Mouse (Mus musculus) olfactory bulb, adult 2 months (tissue): ENCODE results near the gene Eif4a2. TPM values are rescaled to one million over a fixed set of nuclear protein-coding genes. Genes with fewer than 3 reads are reported as not detected.
A peak's percentile ranks its signal among the peaks of the same experiment; 100 is the strongest.

Source experiments
- H3K27ac ChIP-seq: fragments of 200-500 bp; 2 replicates; pipeline ENCODE4 v1.5.1; 2012; ENCODE audit warnings: low read depth, low read length; ENCODE audit not compliant: insufficient read depth
- H3K4me1 ChIP-seq: fragments of 200-500 bp; 2 replicates; pipeline ENCODE4 v1.6.1; 2012; ENCODE audit warnings: low read length; ENCODE audit not compliant: control insufficient read depth, insufficient read depth
- H3K4me3 ChIP-seq: fragments of 200-500 bp; 2 replicates; pipeline ENCODE4 v1.5.1; 2012; ENCODE audit warnings: mild to moderate bottlenecking, low read depth, low read length, moderate library complexity; ENCODE audit not compliant: insufficient read depth
- CTCF ChIP-seq: fragments of 200-500 bp; IDR thresholded peaks from 2 replicates; pipeline ENCODE4 v1.5.1; 2012; ENCODE audit warnings: low read depth, mild to moderate bottlenecking, low read length, moderate library complexity; ENCODE audit not compliant: insufficient read depth
- POLR2A ChIP-seq: fragments of 200-500 bp; IDR thresholded peaks from 2 replicates; pipeline ENCODE4 v1.6.1; 2012; ENCODE audit warnings: mild to moderate bottlenecking, low read depth, low read length, moderate library complexity; ENCODE audit not compliant: insufficient read depth
- WGBS: fragments of 180-500 bp; shearing (Covaris S2); methylation state at CpG from one replicate; pipeline ENCODE4 v1.1.7; 2018; 5-methylcytosine and 5-hydroxymethylcytosine counted together
- polyA plus RNA-seq: library from polyadenylated mRNA; stranded (reverse); fragments of >200 nt; gene quantifications from 2 replicates; pipeline ENCODE4 v1.2.4, GENCODE M21; 2012; ENCODE audit warnings: low replicate concordance; ENCODE audit not compliant: missing spikeins, insufficient read depth, insufficient read length

The Eif4a2 gene
- polyA plus RNA-seq, 1 experiment: 425 TPM

DNA sequence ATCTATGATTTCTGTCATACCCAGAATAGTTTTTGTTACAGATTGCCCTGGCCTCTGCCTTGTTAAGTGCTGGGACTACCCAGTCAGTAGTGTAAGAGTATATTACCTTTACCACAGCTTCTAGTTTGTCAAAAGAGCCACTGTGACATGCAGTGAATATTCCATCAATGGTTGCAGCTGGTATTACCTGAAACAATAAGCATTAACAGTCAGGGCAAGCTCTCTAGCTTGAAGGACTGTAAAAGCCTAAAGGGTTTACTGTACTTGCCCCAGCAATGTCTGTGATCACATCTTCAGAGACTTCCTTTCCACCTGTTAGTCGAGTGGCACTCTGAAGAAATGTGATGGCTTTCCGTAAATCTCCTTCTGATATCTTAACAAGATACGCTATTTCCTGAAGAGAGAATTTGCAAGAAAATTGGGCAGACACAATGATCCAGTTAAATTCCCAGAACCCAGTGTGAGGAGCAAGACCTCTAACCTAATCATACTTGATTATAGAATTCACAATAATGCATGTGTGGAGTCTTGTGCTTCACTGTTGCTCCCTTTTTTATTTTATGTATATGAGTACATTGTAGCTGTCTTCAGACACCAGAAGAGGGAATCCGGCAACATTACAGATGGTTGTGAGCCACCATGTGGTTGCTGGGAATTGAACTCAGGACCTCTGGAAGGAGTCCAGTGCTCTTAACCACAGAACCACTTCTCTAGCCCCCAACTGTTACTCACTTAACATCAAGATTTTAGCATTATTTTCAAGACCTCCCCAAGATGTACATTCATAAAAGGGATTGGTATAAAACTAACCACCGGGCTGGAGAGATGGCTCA is 7.3 kb downstream of the Eif4a2 start:
- H3K27ac ChIP-seq: no peak overlapping the region
- WGBS: 61% methylated on average over 5 of the region's 5 CpGs
- no peaks in the 10 kb centered on the region for H3K4me1 ChIP-seq
- no peak overlapping the region for H3K4me3 ChIP-seq
- TF ChIP-seq POLR2A (no peak), CTCF (no peak)

GRCm38 (mm10) chr16:23115486-23115885 is 8.2 kb downstream of the Eif4a2 start:
- WGBS: 65% methylated on average over 3 of the region's 3 CpGs
- no peak overlapping the region for H3K4me3 ChIP-seq
- H3K4me1 ChIP-seq: no peaks in the 10 kb centered on the region
- H3K27ac ChIP-seq: no peak overlapping the region
- no peak for TF ChIP-seq CTCF
- TF ChIP-seq POLR2A: no peak

- Histone ChIP-seq H3K4me1 (no peaks in the 10 kb centered on the region), H3K4me3 (no peak overlapping the region), H3K27ac (no peak overlapping the region)
- WGBS: 55% methylated on average over 4 of the region's 4 CpGs
- TF ChIP-seq CTCF (no peak), POLR2A (no peak)
Observed at GRCm38 (mm10) chr16:23117173-23117572, 9.9 kb downstream of the Eif4a2 start.

GRCm38 (mm10) chr16:23122446-23122845 is 15.2 kb downstream of the Eif4a2 start:
- Histone ChIP-seq H3K27ac (no peak overlapping the region), H3K4me1 (no peaks in the 10 kb centered on the region; the same call in 1 of the 2 replicates), H3K4me3 (no peak overlapping the region)
- WGBS: 95% methylated on average over 3 of the region's 3 CpGs
- TF ChIP-seq POLR2A (no peak), CTCF (no peak)

- no peak for TF ChIP-seq POLR2A
- no peak for TF ChIP-seq CTCF
- H3K4me1 ChIP-seq: no peaks in the 10 kb centered on the region; the same call in 1 of the 2 replicates
- no peak overlapping the region for H3K27ac ChIP-seq
- 90% methylated on average over 4 of the region's 4 CpGs for WGBS
- no peak overlapping the region for H3K4me3 ChIP-seq
Observed at GRCm38 (mm10) chr16:23123104-23123503, 15.9 kb downstream of the Eif4a2 start.

- WGBS: 93% methylated on average over 4 of the region's 4 CpGs
- H3K4me1 ChIP-seq: peaks cover 2% of the 10 kb centered on the region; the same call in 1 of the 2 replicates
- H3K4me3 ChIP-seq: no peak overlapping the region
- TF ChIP-seq CTCF (no peak), POLR2A (no peak)
- H3K27ac ChIP-seq: no peak overlapping the region
Observed at GRCm38 (mm10) chr16:23124398-23124797, 17.2 kb downstream of the Eif4a2 start.

DNA sequence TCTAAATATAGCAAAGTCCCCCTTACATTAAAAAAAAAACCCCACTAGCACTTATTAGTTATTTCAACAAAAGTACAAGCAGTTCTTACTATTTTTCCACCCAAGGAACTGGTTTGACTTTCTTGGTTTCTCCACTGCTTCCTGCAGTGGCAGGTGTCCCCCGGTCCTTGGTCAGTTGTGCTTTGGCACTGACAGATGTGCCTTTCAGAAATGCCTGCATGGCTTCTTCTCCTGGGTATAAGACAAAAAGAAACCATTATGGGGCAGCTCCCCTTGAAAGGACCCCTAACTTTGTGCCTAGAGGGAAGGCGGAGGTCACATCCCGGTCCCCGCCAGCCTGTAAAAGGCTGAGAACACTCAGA is 20.0 kb downstream of the Eif4a2 start:
- Histone ChIP-seq H3K4me3 (peak overlapping the region; percentile 77), H3K4me1 (peaks cover 2% of the 10 kb centered on the region; the same call in 1 of the 2 replicates), H3K27ac (no peak overlapping the region)
- 0% methylated on average over 4 of the region's 4 CpGs for WGBS
- TF ChIP-seq CTCF (no peak), POLR2A (no peak)

DNA sequence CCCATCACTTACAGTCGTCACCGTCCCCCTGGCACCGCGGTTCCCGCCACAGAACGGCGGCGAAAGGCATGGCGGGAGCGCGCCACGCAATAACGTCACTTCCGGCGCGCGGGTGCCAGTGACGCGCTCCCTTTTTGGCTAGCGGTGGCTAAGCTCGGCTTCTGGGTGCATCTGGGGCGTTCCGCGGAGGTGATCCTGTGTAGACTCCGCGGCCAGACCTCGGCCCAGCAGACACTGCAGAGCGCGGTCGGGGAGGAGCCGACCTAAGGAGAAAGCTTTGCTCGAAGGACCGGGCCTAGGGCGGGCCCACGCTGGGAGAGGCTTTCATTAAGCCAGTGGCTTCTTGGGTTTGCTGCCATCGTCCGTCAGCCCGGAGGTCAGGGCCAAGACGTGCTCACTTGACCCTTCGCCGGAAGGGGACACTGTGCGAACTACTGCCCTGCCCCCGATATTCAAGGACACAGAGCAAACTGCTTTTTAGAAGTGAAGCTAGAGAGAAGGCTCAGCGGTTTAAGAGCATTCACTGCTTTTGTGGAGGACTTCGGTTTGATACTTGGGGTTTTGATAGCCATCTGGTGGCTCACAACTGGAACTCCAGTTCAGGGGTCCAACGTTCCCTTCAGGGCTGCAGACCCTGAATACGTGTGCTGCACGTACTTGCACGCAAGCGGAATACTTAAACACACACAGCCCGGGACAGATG is 20.6 kb downstream of the Eif4a2 start, which contains the start of gene Rfc4:
Gene Rfc4 (minus strand): TSS at position 65 of the 703 bp plus-strand sequence.
- under 1% methylated on average over 51 of the region's 51 CpGs for WGBS
- peak within 1 kb of the TSS; percentile 77 for H3K4me3 ChIP-seq
- TF ChIP-seq CTCF (no peak), POLR2A (no peak; the same call in none of the 2 replicates)

GRCm38 (mm10) chr16:23130303-23130702 is 23.1 kb downstream of the Eif4a2 start:
- no peak overlapping the region for H3K27ac ChIP-seq
- no peak overlapping the region for H3K4me3 ChIP-seq
- TF ChIP-seq POLR2A (no peak), CTCF (no peak)
- WGBS: 91% methylated on average over 3 of the region's 3 CpGs
- peaks cover 2% of the 10 kb centered on the region; the same call in 1 of the 2 replicates for H3K4me1 ChIP-seq

More for the DNA sequence above, 20.6 kb downstream of the Eif4a2 start, which contains the start of gene Rfc4:
- peak within 1 kb of the TSS; percentile 97 for H3K27ac ChIP-seq
- H3K4me1 ChIP-seq: peaks cover 2% of the 10 kb centered on the region; the same call in 1 of the 2 replicates
